Mouse (Mus musculus) kidney, postnatal 0 days (tissue): Measurements from ENCODE around the gene Hsdl2. TPM values are rescaled to one million over a fixed set of nuclear protein-coding genes. Genes with fewer than 3 reads are reported as not detected.

ENCODE experiments used
- ATAC-seq: fragments of 200-750 bp; cut with Nextera tagmentation; replicated peaks from 2 replicates; pipeline ENCODE4 v1.8.0; 2017; ENCODE audit warnings: low read depth, moderate number of reproducible peaks, moderate TSS enrichment, moderate library complexity; ENCODE audit not compliant: low FRiP score
- DNase-seq: peaks from one replicate; pipeline ENCODE4 v3.0.0-alpha.2; 2016; ENCODE audit warnings: low spot score
- H3K27ac ChIP-seq: fragments of 300-500 bp; sonication (generic); 2 replicates; pipeline ENCODE4 v1.5.1; 2014; ENCODE audit warnings: mild to moderate bottlenecking
- H3K27me3 ChIP-seq: fragments of 300-500 bp; sonication (generic); 2 replicates; pipeline ENCODE4 v1.6.1; 2014; ENCODE audit warnings: low read length, mixed read lengths; ENCODE audit not compliant: insufficient read depth
- H3K36me3 ChIP-seq: fragments of 300-500 bp; sonication (generic); 2 replicates; pipeline ENCODE4 v1.6.1; 2014; ENCODE audit warnings: low read length, mixed read lengths; ENCODE audit not compliant: insufficient read depth
- H3K4me1 ChIP-seq: fragments of 300-500 bp; sonication (generic); replicated peaks from 2 replicates; pipeline ENCODE4 v1.6.1; 2014; ENCODE audit warnings: antibody characterized with exemption, low read length, mixed read lengths; ENCODE audit not compliant: insufficient read depth
- H3K4me2 ChIP-seq: fragments of 300-500 bp; sonication (generic); 2 replicates; pipeline ENCODE4 v1.6.1; 2014; ENCODE audit warnings: mild to moderate bottlenecking, low read length, moderate library complexity, mixed read lengths
- H3K4me3 ChIP-seq: fragments of 300-500 bp; sonication (generic); replicated peaks from 2 replicates; pipeline ENCODE4 v1.5.1; 2014; ENCODE audit warnings: low read depth, low read length
- H3K9ac ChIP-seq: fragments of 300-500 bp; sonication (generic); 2 replicates; pipeline ENCODE4 v1.6.1; 2014; ENCODE audit warnings: low read depth, low read length
- H3K9me3 ChIP-seq: fragments of 300-500 bp; sonication (generic); replicated peaks from 2 replicates; pipeline ENCODE4 v1.6.1; 2016; ENCODE audit warnings: low read length, inconsistent platforms, mixed read lengths
- CTCF ChIP-seq: IDR thresholded peaks from 2 replicates; pipeline ENCODE4 v1.5.1; 2016; ENCODE audit warnings: antibody characterized with exemption, low read depth, mild to moderate bottlenecking, moderate library complexity
- WGBS: fragments of 180-500 bp; shearing (Covaris S2); extraction: QIAGEN DNeasy Blood & Tissue Kit; methylation state at CpG from one replicate; pipeline ENCODE4 v1.1.7; 2014; 5-methylcytosine and 5-hydroxymethylcytosine counted together
- polyA plus RNA-seq: library from polyadenylated mRNA; unstranded; fragments of >200 nt; fragmentation: Nextera tagmentation; extraction: Ambion mirVana; gene quantifications from 2 replicates; pipeline ENCODE4 v1.2.1, GENCODE M21; 2015

Hsdl2 gene
- polyA plus RNA-seq, 1 experiment from 2014 or later, result 40.4 TPM

DNA sequence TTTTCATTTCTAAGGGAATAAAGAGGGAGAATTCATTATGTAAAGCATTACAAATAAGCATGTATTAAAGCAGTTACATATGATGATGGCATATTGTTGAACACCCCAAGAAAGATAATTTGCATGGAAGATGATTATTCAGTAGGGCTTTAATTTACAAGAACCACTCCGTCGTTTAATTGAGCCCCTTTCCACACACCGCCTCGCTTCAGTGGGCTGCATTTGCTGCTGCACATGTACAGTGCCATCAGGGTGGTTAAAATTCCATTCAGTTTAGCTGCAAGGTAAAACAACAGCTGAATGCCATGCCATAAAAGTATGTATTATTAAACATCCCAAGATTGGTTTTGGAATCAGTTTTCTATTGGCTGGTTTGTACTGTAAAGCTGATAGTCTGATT, 63.6 kb downstream of the Hsdl2 start:
- WGBS, result 51% methylated on average over 4 of the region's 4 CpGs
- Histone ChIP-seq H3K27ac (no peak overlapping the region), H3K9me3 (no peaks in the 10 kb centered on the region), H3K4me3 (no peak overlapping the region), H3K4me2 (no peak overlapping the region), H3K36me3 (no peaks in the 10 kb centered on the region), H3K4me1 (peaks cover 22% of the 10 kb centered on the region; the same call in 1 of the 2 replicates), H3K27me3 (no peaks in the 10 kb centered on the region), H3K9ac (no peak overlapping the region)
- no peak for TF ChIP-seq CTCF
- ATAC-seq, result no peak
- DNase-seq, result no peak

DNA sequence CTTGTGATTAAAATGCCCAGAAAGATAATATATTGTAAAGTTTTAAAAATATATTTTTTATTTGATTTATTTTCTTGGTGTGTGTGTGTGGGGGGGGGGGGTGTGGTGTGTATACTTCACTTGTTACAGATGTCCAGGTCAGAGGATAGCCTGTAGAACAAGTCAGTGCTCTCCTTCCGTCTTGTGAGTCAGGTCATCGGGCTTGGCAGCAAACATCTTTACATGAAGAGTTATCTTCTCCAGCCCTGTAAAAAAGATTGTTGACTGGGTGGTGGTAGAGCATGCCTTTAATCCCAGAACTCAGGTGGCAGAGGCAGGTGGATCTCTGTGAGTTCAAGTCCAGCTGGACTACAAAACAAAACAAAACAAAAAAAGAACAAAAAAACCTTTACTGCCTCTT, 64.2 kb downstream of the Hsdl2 start:
- 85% methylated on average over 2 of the region's 2 CpGs for WGBS
- ATAC-seq (no peak), DNase-seq (no peak)
- Histone ChIP-seq H3K4me2 (no peak overlapping the region), H3K27ac (no peak overlapping the region), H3K27me3 (no peaks in the 10 kb centered on the region), H3K9ac (no peak overlapping the region), H3K4me1 (peaks cover 17% of the 10 kb centered on the region; the same call in 1 of the 2 replicates), H3K9me3 (no peaks in the 10 kb centered on the region), H3K4me3 (no peak overlapping the region), H3K36me3 (no peaks in the 10 kb centered on the region)
- TF ChIP-seq CTCF, result no peak

DNA sequence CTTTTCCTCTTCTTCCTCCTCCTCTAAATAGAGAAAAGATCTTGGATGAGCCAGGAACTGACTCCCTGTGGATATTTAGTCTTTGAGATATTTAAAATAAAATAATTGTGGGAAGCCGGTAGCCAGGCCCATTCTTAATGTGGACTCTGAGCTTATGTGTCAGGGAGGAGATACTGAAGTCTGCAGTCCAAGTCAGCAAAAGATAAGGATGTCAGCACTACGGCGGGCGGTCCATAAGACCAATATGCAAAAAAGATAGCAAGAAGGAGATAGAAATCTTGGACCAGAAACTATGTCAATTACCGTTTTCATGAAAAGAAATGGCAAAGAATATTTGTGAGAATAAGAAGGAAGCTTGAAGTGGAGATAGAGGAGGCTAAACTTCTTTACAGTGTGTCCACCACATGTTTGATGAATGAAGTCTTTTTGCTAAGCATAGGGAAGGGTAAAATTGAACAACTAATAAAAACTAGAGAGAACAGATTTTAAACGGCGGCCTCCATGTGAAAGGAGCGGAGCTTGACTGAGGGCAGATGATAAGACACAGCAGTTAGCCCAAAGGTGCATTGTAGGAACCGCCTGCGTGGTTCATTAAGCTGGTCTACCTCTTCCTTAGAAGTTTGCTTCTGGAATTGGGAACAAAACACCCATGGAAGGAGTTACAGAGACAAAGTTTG, 64.8 kb downstream of the Hsdl2 start:
- DNase-seq (no peak), ATAC-seq (no peak)
- Histone ChIP-seq H3K36me3 (no peaks in the 10 kb centered on the region), H3K4me3 (no peak overlapping the region), H3K4me2 (no peak overlapping the region), H3K9ac (no peak overlapping the region), H3K27ac (no peak overlapping the region), H3K27me3 (no peaks in the 10 kb centered on the region), H3K9me3 (no peaks in the 10 kb centered on the region), H3K4me1 (peaks cover 15% of the 10 kb centered on the region; the same call in 1 of the 2 replicates)
- TF ChIP-seq CTCF, result no peak
- whole genome bisulfite sequencing, result 91% methylated on average over 10 of the region's 10 CpGs

- Histone ChIP-seq H3K4me2 (no peak overlapping the region), H3K27ac (no peak overlapping the region), H3K27me3 (no peaks in the 10 kb centered on the region), H3K9ac (no peak overlapping the region), H3K9me3 (no peaks in the 10 kb centered on the region), H3K36me3 (no peaks in the 10 kb centered on the region), H3K4me3 (no peak overlapping the region), H3K4me1 (peaks cover 4% of the 10 kb centered on the region; the same call in 1 of the 2 replicates)
- 79% methylated on average over 5 of the region's 5 CpGs for WGBS
- ATAC-seq (no peak), DNase-seq (no peak)
- no peak for TF ChIP-seq CTCF
Measured at GRCm38 (mm10) chr4:59649119-59649518, 67.8 kb downstream of the Hsdl2 start.

GRCm38 (mm10) chr4:59652166-59652681, 70.9 kb downstream of the Hsdl2 start:
- no peak for TF ChIP-seq CTCF
- no peaks in the 10 kb centered on the region for H3K9me3 ChIP-seq
- H3K9ac ChIP-seq, result no peak overlapping the region
- no peaks in the 10 kb centered on the region for H3K36me3 ChIP-seq
- DNase-seq (no peak), ATAC-seq (no peak)
- 80% methylated on average over 1 of the region's 1 CpGs for WGBS
- no peak overlapping the region for H3K4me2 ChIP-seq
- H3K4me1 ChIP-seq, result no peaks in the 10 kb centered on the region
- no peaks in the 10 kb centered on the region for H3K27me3 ChIP-seq
- H3K4me3 ChIP-seq, result no peak overlapping the region
- no peak overlapping the region for H3K27ac ChIP-seq

GRCm38 (mm10) chr4:59656061-59656642, 74.8 kb downstream of the Hsdl2 start:
- Histone ChIP-seq H3K9ac (no peak overlapping the region), H3K36me3 (no peaks in the 10 kb centered on the region), H3K4me2 (no peak overlapping the region), H3K4me3 (no peak overlapping the region), H3K4me1 (no peaks in the 10 kb centered on the region), H3K27me3 (no peaks in the 10 kb centered on the region), H3K27ac (no peak overlapping the region), H3K9me3 (no peaks in the 10 kb centered on the region)
- no peak for DNase-seq
- WGBS, result 68% methylated on average over 5 of the region's 5 CpGs
- TF ChIP-seq CTCF, result no peak
- no peak for ATAC-seq
